Mouse (Mus musculus) CD4-positive, CD25-positive, alpha-beta regulatory T cell, adult 4 months (primary cell): ENCODE measurements around the gene Ric1. TPM values are rescaled to one million over a fixed set of nuclear protein-coding genes. Genes with fewer than 3 reads are reported as not detected.
"Not testable (repeated sequence)": the region's sequence is repeated elsewhere in the genome, so short reads cannot be mapped to it uniquely, and the experiment has no call there.

Experiments
- ATAC-seq: one replicate; pipeline ENCODE4 v1.8.0; 2017
- polyA plus RNA-seq, 2 experiments: library from polyadenylated mRNA; unstranded; fragments of 100-300 nt; shearing (Covaris generic); gene quantifications; one replicate each; pipeline ENCODE4 v1.2.1; 2017

The Ric1 gene
- polyA plus RNA-seq, 2 experiments from 2014 or later = 6.3 to 12.6 TPM

- no peak for ATAC-seq
These were observed 6.5 kb downstream of the Ric1 start for GRCm38 (mm10) chr19:29528568-29528967.

GRCm38 (mm10) chr19:29534030-29534429 is 11.9 kb downstream of the Ric1 start:
- ATAC-seq = no peak

GRCm38 (mm10) chr19:29542256-29542970 is 20.3 kb downstream of the Ric1 start:
- ATAC-seq = no peak

- ATAC-seq = no peak
These were observed 21.9 kb downstream of the Ric1 start for GRCm38 (mm10) chr19:29544026-29544425.

GRCm38 (mm10) chr19:29550618-29551017 is 28.5 kb downstream of the Ric1 start:
- ATAC-seq = no peak

- no peak for ATAC-seq
These were observed 29.0 kb downstream of the Ric1 start for GRCm38 (mm10) chr19:29551128-29551527.

- ATAC-seq = not testable (repeated sequence)
These were observed 29.9 kb downstream of the Ric1 start for GRCm38 (mm10) chr19:29551980-29552379.

GRCm38 (mm10) chr19:29557171-29557845 is 35.2 kb downstream of the Ric1 start:
- not testable (repeated sequence) for ATAC-seq

- ATAC-seq = no peak
These were observed 40.1 kb downstream of the Ric1 start for GRCm38 (mm10) chr19:29562166-29562565.

- ATAC-seq = no peak
These were observed 40.5 kb downstream of the Ric1 start for GRCm38 (mm10) chr19:29562603-29563002.

GRCm38 (mm10) chr19:29563258-29563779 is 41.2 kb downstream of the Ric1 start:
- ATAC-seq = no peak

- no peak for ATAC-seq
These were observed 44.4 kb downstream of the Ric1 start for GRCm38 (mm10) chr19:29566512-29566911.

GRCm38 (mm10) chr19:29582439-29582838 is 60.4 kb downstream of the Ric1 start:
- ATAC-seq = no peak

GRCm38 (mm10) chr19:29583734-29584133 is 61.7 kb downstream of the Ric1 start:
- ATAC-seq = no peak

- not testable (repeated sequence) for ATAC-seq
These were observed 71.7 kb downstream of the Ric1 start for GRCm38 (mm10) chr19:29593783-29594182.

GRCm38 (mm10) chr19:29596276-29596675 is 74.2 kb downstream of the Ric1 start:
- ATAC-seq = no peak

- ATAC-seq = peak; percentile 45
These were observed 74.9 kb downstream of the Ric1 start for GRCm38 (mm10) chr19:29596985-29597384.

GRCm38 (mm10) chr19:29598981-29599380 is 76.9 kb downstream of the Ric1 start:
- no peak for ATAC-seq

- no peak for ATAC-seq
These were observed 81.7 kb downstream of the Ric1 start for GRCm38 (mm10) chr19:29603548-29604353.

- no peak for ATAC-seq
These were observed 82.6 kb downstream of the Ric1 start for GRCm38 (mm10) chr19:29604653-29605052.

GRCm38 (mm10) chr19:29607521-29607920 is 85.4 kb downstream of the Ric1 start:
- ATAC-seq = no peak

GRCm38 (mm10) chr19:29608212-29608611 is 86.1 kb downstream of the Ric1 start:
- no peak for ATAC-seq

- ATAC-seq = no peak
These were observed 88.8 kb downstream of the Ric1 start for GRCm38 (mm10) chr19:29610907-29611306.
